Mouse (Mus musculus) heart, embryonic 12.5 days (tissue): ENCODE data around the gene Dgke. TPM values are rescaled to one million over a fixed set of nuclear protein-coding genes. Genes with fewer than 3 reads are reported as not detected.

Source experiments
- ATAC-seq: fragments of 200-750 bp; cut with Nextera tagmentation; 2 replicates; pipeline ENCODE4 v1.8.0; 2017; ENCODE audit warnings: moderate TSS enrichment, moderate library complexity; ENCODE audit not compliant: insufficient number of reproducible peaks, low FRiP score
- H3K27ac ChIP-seq: fragments of 300-500 bp; sonication (generic); 2 replicates; pipeline ENCODE4 v1.5.1; 2016; ENCODE audit warnings: mild to moderate bottlenecking, moderate library complexity; ENCODE audit not compliant: poor library complexity, severe bottlenecking
- H3K27me3 ChIP-seq: fragments of 300-500 bp; sonication (generic); replicated peaks from 2 replicates; pipeline ENCODE4 v1.6.1; 2016; ENCODE audit warnings: mild to moderate bottlenecking, moderate library complexity
- H3K36me3 ChIP-seq: fragments of 300-500 bp; sonication (generic); 2 replicates; pipeline ENCODE4 v1.6.1; 2016; ENCODE audit warnings: mild to moderate bottlenecking, moderate library complexity
- H3K4me1 ChIP-seq: fragments of 300-500 bp; sonication (generic); replicated peaks from 2 replicates; pipeline ENCODE4 v1.6.1; 2016; ENCODE audit warnings: mild to moderate bottlenecking
- H3K4me2 ChIP-seq: fragments of 300-500 bp; sonication (generic); 2 replicates; pipeline ENCODE4 v1.6.1; 2016; ENCODE audit warnings: mild to moderate bottlenecking, moderate library complexity
- H3K4me3 ChIP-seq: fragments of 300-500 bp; sonication (generic); 2 replicates; pipeline ENCODE4 v1.5.1; 2016; ENCODE audit warnings: mild to moderate bottlenecking
- H3K9ac ChIP-seq: fragments of 300-500 bp; sonication (generic); 2 replicates; pipeline ENCODE4 v1.6.1; 2016; ENCODE audit warnings: mild to moderate bottlenecking, moderate library complexity
- H3K9me3 ChIP-seq: fragments of 300-500 bp; sonication (generic); replicated peaks from 2 replicates; pipeline ENCODE4 v1.6.1; 2016; ENCODE audit warnings: mild to moderate bottlenecking, moderate library complexity
- WGBS: fragments of 180-500 bp; shearing (Covaris S2); methylation state at CpG from one replicate; pipeline ENCODE4 v1.1.7; 2016; 5-methylcytosine and 5-hydroxymethylcytosine counted together
- polyA plus RNA-seq: library from polyadenylated mRNA; unstranded; fragments of >200 nt; fragmentation: Nextera tagmentation; extraction: Ambion mirVana; gene quantifications from 2 replicates; pipeline ENCODE4 v1.2.1, GENCODE M21; 2016

The Dgke gene
- polyA plus RNA-seq, 1 experiment from 2014 or later = 7.2 TPM

DNA sequence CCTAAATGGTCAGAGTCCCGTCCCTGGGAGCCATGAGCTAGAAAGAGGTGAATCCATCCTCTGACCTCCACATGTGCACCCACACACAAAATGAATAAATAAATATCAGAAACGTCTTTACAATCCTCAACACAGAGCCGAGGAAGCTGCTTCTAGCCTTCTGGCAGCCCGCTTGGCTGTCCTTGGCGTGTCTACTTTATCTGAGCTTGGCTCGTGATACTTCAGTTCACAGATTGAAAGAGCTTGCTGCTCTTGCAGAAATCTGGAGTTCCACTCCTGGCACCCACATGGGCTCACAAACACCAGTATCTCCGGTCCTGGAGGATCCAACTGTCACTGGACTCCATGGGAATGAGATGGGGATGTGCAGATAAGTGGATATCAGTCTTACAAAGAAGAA lies 45.0 kb downstream of the Dgke start:
- H3K27me3 ChIP-seq = no peaks in the 10 kb centered on the region
- H3K4me1 ChIP-seq = peaks cover 59% of the 10 kb centered on the region
- no peak overlapping the region for H3K4me2 ChIP-seq
- ATAC-seq = no peak
- no peak overlapping the region for H3K27ac ChIP-seq
- H3K9ac ChIP-seq = no peak overlapping the region
- H3K36me3 ChIP-seq = peaks cover 18% of the 10 kb centered on the region
- H3K9me3 ChIP-seq = no peaks in the 10 kb centered on the region
- 44% methylated on average over 7 of the region's 7 CpGs for WGBS
- H3K4me3 ChIP-seq = no peak overlapping the region

DNA sequence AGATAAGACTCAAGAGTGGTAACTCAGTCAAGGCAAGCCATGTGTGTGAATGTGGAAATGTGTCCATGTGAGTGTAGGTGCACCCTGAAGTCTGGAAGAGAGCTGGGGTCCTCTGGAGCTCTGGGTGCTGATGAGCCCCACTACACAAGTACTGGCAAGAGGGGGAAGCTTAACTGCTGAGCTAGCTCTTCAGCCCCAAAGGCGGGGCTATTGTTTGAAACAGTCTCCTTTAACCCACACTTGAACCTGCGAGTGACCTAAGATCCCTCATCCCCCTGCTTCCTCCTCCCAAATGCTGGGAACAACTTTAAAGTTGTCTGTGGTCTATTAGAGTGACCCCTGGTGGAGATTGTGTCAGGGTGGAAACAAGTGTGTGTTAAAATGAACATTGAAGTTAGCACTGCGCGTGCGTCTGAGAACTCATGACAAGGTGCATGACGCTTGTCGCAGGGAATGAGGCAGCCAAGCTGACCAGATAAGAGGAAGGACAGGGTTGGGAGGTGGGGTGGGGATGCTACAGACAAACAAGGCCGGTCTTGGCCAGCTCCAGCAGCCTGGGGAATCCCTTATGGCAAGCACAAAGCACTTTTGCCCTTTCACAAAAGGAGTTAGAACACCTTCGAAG lies 45.9 kb downstream of the Dgke start:
- WGBS = 57% methylated on average over 9 of the region's 9 CpGs
- H3K27me3 ChIP-seq = no peaks in the 10 kb centered on the region
- H3K9me3 ChIP-seq = no peaks in the 10 kb centered on the region
- H3K9ac ChIP-seq = no peak overlapping the region
- no peak overlapping the region for H3K27ac ChIP-seq
- H3K36me3 ChIP-seq = peaks cover 27% of the 10 kb centered on the region
- no peak for ATAC-seq
- H3K4me1 ChIP-seq = peaks cover 56% of the 10 kb centered on the region
- H3K4me2 ChIP-seq = no peak overlapping the region
- no peak overlapping the region for H3K4me3 ChIP-seq

DNA sequence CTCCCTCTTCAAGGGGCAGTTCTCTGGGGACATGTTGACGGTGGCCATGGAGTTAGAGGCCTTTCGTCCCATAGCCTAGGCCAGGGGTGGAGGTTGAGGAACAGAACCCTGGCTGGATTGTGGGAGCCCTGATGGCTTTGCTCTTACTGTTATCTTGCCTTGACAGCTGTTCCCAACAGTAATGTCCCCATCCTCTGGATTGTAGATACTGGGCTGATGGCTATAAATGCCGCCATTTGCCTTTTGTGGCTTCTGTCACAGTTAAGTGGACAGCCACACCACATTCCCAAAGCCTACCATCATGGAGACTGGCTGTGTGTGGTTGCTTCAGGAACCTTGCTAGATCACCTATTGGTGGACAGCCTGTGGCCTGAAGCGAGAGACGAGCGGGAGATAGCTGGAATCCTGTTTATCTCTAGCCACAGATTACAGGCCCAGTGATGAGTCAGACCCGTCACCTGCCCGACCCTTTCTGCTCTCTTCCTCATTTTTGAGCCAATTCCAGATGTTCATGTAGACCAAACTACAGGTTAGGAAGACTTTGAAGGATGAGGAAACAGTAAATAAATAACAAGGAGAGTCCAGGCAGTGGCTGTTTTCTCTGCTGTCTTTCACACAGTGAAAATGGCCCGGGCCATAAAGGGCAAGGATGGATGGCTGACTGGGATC lies 49.0 kb downstream of the Dgke start:
- Histone ChIP-seq H3K9ac (no peak overlapping the region), H3K4me2 (no peak overlapping the region), H3K4me3 (no peak overlapping the region), H3K9me3 (no peaks in the 10 kb centered on the region), H3K36me3 (peaks cover 56% of the 10 kb centered on the region), H3K27me3 (no peaks in the 10 kb centered on the region), H3K27ac (no peak overlapping the region), H3K4me1 (peaks cover 33% of the 10 kb centered on the region)
- 68% methylated on average over 9 of the region's 9 CpGs for WGBS
- peak; percentile 47; the same call in 1 of the 2 replicates for ATAC-seq

DNA sequence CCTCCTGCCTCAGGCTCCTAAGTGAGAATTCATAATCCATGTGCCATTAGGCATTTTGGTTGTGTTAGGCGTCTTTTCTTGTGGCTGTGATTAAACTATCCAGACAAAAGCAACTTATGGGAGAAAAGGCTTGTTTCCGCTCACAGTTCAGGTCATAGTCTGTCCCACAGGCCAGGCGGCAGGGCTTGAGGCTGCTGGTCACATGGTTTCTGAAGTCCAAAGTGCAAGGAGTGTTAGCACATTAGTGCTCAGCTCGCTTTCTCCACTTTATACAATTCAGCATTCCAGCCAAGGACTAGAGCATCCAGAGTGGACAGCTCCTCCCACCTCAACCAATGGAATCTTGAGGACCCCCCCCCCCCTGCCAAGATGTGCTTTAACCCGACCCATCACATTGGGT lies 54.4 kb downstream of the Dgke start:
- Histone ChIP-seq H3K36me3 (peaks cover 93% of the 10 kb centered on the region), H3K4me3 (no peak overlapping the region), H3K9ac (no peak overlapping the region), H3K4me1 (peaks cover under 1% of the 10 kb centered on the region; the same call in 1 of the 2 replicates), H3K4me2 (no peak overlapping the region), H3K9me3 (0 out of 2 replicates have a peak, but pooled peaks cover 3% of the 10 kb centered on the region), H3K27ac (no peak overlapping the region), H3K27me3 (no peaks in the 10 kb centered on the region)
- WGBS = 88% methylated on average over 5 of the region's 5 CpGs
- ATAC-seq = no peak

DNA sequence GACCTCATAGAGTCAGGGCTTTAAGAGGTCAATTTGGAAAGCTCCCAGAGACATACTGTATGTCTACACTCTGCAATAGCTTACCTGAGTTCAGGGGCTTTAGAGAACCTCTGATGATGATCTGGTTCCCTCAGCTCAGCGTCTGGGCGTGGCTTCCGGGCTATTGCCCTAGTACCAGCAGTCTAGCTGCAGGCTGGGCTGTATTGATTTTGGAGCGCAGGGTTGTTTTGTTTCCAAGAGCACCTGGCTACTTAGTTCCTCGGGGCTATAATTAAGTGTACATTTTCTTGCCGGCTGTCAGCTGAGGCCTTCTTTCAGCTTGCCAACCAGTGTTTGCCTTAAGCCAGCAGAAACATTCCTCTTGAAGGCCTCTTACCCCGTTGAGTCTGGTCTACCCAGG lies 57.2 kb downstream of the Dgke start:
- Histone ChIP-seq H3K27me3 (no peaks in the 10 kb centered on the region), H3K9me3 (0 out of 2 replicates have a peak, but pooled peaks cover 3% of the 10 kb centered on the region), H3K4me2 (no peak overlapping the region), H3K4me3 (no peak overlapping the region), H3K36me3 (peaks cover 92% of the 10 kb centered on the region), H3K27ac (no peak overlapping the region), H3K9ac (0 out of 2 replicates have a peak overlapping the region, but pooled peaks have one; percentile 25), H3K4me1 (no peaks in the 10 kb centered on the region)
- ATAC-seq = no peak
- WGBS = 85% methylated on average over 7 of the region's 7 CpGs

DNA sequence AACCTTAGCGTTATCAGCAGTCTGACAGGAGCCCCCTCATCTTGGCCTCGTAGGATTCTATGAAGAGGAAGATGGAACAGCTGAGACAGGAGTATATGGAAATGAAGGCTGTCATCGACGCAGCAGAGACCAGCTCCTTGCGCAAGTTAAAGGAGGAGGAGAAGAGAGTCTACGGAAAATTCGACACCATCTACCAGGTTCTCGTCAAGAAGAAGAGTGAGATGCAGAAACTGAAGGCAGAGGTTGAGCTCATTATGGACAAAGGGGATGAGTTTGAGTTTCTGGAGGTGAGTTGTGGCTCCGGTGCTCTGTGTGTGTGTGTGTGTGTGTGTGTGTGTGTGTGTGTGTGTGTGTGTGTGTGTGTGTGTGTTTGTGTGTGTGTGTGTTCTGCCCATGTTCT lies 57.6 kb downstream of the Dgke start:
- Histone ChIP-seq H3K27me3 (no peaks in the 10 kb centered on the region), H3K36me3 (peaks cover 89% of the 10 kb centered on the region), H3K9me3 (0 out of 2 replicates have a peak, but pooled peaks cover 3% of the 10 kb centered on the region), H3K27ac (no peak overlapping the region), H3K4me3 (no peak overlapping the region), H3K4me1 (no peaks in the 10 kb centered on the region), H3K4me2 (no peak overlapping the region), H3K9ac (no peak overlapping the region)
- ATAC-seq = no peak
- 83% methylated on average over 9 of the region's 9 CpGs for WGBS

DNA sequence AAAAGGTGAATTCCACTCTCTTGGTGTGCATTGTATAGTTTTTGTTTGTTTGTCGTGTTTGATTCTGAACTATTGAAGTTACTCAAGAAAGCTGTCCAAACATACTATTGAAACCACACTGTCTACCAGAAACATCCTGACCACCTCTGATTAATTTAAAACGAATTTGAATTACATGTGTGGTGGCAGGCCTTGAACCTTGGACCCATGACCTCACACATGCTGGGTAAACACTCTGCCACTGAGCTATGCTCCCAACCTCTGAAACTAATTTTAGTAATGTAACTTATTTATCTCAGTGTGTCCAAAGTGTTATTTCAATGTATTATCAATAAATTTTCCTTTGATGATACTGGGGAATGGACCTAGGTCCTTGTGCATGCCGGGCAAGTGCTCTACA lies 59.1 kb downstream of the Dgke start:
- Histone ChIP-seq H3K4me2 (no peak overlapping the region), H3K4me1 (peaks cover 12% of the 10 kb centered on the region), H3K4me3 (no peak overlapping the region), H3K27me3 (no peaks in the 10 kb centered on the region), H3K27ac (no peak overlapping the region), H3K36me3 (peaks cover 74% of the 10 kb centered on the region), H3K9ac (no peak overlapping the region), H3K9me3 (0 out of 2 replicates have a peak, but pooled peaks cover 3% of the 10 kb centered on the region)
- 90% methylated on average over 3 of the region's 3 CpGs for WGBS
- ATAC-seq = no peak

DNA sequence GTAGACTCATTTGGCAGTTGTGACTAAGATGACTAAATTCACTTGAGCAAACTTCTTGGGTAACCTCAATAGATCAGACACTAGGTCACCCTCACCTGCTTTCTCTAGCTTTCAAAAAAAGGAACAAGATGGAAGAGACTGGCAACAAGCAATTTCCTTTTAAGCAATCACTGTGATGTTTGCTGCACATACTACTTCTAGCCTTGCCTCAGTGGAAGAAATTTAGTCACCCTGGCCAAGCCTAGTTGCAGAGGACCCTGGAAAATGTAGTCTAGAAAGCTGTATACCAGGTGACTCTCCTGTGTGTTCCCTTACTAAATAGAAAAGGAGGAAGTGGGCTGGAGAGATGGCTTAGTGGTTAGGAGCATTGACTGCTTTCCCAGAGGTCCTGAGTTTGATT lies 60.2 kb downstream of the Dgke start:
- Histone ChIP-seq H3K9me3 (no peaks in the 10 kb centered on the region), H3K9ac (no peak overlapping the region), H3K36me3 (peaks cover 62% of the 10 kb centered on the region), H3K4me3 (no peak overlapping the region), H3K27ac (no peak overlapping the region), H3K4me1 (peaks cover 20% of the 10 kb centered on the region), H3K4me2 (no peak overlapping the region), H3K27me3 (no peaks in the 10 kb centered on the region)
- ATAC-seq = no peak

DNA sequence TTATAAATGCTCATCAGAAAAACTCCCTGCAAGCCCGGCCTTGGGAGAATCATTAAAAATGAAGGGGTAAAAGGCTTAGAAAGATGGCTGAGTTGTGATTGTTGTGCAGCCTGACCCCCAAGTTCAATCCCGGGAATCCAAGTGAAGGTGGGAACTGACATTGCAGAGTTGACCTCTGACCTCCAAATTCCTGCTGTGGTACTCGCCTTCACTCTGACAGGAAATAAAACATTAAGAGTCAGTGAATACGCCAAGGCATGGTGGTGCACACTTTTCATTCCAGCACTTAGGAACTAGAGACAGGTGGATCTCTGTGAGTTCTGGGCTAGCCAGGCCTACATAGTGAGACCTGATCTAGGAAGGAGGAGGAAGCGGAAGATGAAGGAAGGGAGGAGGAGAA lies 61.2 kb downstream of the Dgke start:
- Histone ChIP-seq H3K36me3 (peaks cover 53% of the 10 kb centered on the region), H3K9ac (no peak overlapping the region), H3K4me3 (no peak overlapping the region), H3K4me2 (no peak overlapping the region), H3K9me3 (no peaks in the 10 kb centered on the region), H3K27ac (no peak overlapping the region), H3K4me1 (peaks cover 27% of the 10 kb centered on the region), H3K27me3 (no peaks in the 10 kb centered on the region)
- WGBS = 74% methylated on average over 5 of the region's 5 CpGs
- no peak for ATAC-seq

DNA sequence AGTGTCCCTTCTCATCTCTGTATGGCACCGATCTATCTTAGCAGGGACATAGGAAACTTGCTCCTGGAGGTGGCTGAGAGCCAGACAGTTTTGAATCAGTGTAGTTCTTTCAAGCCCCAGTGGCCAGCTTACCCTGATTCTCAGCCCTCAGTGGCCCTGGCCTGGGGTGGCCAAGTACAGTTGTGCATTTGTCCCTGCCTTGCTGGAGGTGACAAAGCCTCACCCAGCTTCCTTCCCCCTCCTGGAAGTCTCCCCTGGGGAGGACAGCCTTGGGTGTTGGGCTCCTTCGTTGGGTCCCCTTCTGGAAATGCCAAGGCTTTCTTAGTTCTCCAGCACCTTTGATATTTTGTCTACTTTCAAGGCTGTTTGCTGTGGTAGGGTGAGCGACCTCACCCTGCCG lies 62.9 kb downstream of the Dgke start:
- Histone ChIP-seq H3K9ac (no peak overlapping the region), H3K4me3 (no peak overlapping the region), H3K27me3 (no peaks in the 10 kb centered on the region), H3K4me1 (peaks cover 35% of the 10 kb centered on the region), H3K36me3 (peaks cover 35% of the 10 kb centered on the region), H3K9me3 (no peaks in the 10 kb centered on the region), H3K4me2 (no peak overlapping the region), H3K27ac (no peak overlapping the region)
- no peak for ATAC-seq
- 78% methylated on average over 4 of the region's 4 CpGs for WGBS

DNA sequence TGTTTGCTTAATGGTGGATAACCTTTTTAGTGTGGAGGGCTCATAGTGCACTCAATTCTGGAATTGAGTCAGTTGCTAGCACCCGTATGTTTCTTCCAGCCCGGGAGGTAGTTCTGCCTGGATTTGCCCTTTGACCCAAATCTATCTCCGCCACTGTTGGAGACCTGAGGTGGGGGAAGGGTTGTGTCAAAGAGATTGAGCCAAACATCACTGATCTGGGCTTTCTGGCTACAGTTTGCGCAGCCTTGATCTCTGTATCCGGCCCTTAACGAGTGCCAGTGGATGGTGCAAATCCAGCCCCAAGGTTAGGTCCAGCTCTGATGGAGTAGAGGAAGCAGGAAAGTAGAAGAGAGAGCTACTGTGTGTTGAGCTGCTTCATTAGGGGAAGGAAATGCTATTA lies 63.6 kb downstream of the Dgke start:
- 57% methylated on average over 6 of the region's 6 CpGs for WGBS
- Histone ChIP-seq H3K27me3 (no peaks in the 10 kb centered on the region), H3K4me3 (0 out of 2 replicates have a peak overlapping the region, but pooled peaks have one; percentile 2), H3K9me3 (no peaks in the 10 kb centered on the region), H3K9ac (no peak overlapping the region; the same call in 1 of the 2 replicates), H3K4me1 (peaks cover 35% of the 10 kb centered on the region), H3K27ac (no peak overlapping the region), H3K4me2 (peak overlapping the region; percentile 46), H3K36me3 (peaks cover 29% of the 10 kb centered on the region)
- ATAC-seq = no peak
